Mouse (Mus musculus) megakaryocyte, embryonic 14.5 days (primary cell): Measurements from ENCODE around the gene Shq1.

Source experiments
- FLI1 ChIP-seq: IDR thresholded peaks from 2 replicates; pipeline ENCODE4 v1.6.1; 2012; ENCODE audit warnings: low read length, inconsistent platforms, mixed read lengths
- GATA1 ChIP-seq: IDR thresholded peaks from 3 replicates; pipeline ENCODE4 v1.6.1; 2012; ENCODE audit warnings: mixed read lengths, low read length, inconsistent platforms, borderline replicate concordance

DNA sequence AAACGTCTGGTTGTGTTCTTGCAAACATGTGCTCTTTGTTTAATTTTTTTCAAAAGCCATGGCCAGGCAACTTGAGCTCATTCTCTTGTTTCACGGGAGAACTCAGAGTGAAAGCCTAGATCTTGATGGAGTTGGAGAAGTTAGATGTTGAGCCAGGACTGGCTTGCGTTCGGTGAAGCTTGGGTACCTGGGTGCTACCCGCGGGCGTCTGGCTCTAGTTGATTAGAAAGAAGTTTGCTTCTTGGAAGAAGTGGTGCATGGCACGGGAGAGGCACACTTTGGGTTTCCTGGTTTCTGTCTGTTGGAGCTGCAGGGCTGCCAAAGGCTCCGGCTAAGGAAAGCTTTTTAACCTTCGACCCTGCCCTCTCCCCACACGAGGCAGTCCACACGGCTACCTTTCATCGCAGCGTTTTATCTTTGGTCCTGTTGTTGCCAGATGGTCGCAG lies 34.4 kb upstream of the Shq1 start:
- TF ChIP-seq GATA1 (no peak), FLI1 (no peak)
